Mouse (Mus musculus) B cell, adult 67 days (primary cell): Measurements from ENCODE around the gene Slc9a5. TPM values are rescaled to one million over a fixed set of nuclear protein-coding genes. Genes with fewer than 3 reads are reported as not detected.

Source experiments
- total RNA-seq, 2 experiments: library from RNA; stranded (reverse); gene quantifications; 4 replicates each; pipeline ENCODE4 v1.2.4; 2023

Slc9a5 gene
- total RNA-seq = 1 to 10 TPM in 1 of 2 experiments, under 1 TPM in 1; 0.89 to 1.5 TPM

GRCm38 (mm10) chr8:105348450-105349095 is at the start of gene Slc9a5:
Gene Slc9a5, plus strand, starts transcription at chr8:105348843.

DNA sequence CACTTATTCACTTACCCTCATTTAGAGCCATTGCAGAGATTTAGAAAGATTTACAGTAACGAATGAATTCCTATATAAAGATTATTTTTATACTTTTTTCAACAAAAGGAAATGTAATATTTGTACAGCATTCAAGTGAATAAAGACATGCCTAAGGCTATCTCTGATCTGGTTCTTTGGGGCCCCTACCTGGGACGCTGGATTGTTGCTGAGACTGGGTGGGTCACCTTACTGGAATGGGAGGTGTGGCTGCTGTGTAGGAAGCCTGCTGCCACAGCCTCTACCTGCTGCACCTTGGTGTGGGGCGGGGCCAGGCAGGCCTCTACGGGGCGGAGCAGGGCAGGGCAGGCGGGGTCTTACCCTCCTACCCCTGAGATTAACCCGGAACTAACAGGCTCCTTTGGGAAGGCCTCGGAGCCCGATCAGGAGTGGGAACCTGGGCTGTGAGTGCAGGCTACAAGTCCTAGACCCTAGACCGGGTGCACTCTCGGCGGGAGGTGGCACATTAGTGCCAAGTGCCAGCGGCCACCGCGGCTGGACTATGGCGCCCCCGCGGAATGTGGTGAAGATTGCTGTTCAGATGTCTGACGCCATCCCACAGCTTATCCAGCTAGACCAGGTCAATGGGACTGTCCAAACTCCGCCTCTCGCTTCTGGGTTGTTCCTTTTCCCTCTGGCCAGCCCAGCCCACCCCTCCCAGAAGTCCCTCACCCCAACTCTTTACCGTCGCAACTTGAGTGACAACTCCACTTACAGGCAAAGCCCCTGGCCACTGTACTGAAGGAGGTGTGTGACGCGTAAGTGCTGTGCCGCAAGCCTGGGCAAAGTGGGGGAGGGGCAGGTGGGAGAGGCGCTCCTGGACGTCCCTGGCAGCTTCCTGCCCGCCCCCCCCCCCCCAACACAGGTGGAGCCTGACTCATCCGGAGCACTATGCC is 43.2 kb upstream of the Slc9a5 start, which contains the start of gene Elmo3:
TSS of gene Elmo3 (plus strand) at position 391 of the 935 bp plus-strand sequence.

GRCm38 (mm10) chr8:105326141-105326672 is 22.4 kb upstream of the Slc9a5 start, which contains the start of the genes Lrrc29 and Tmem208:
Gene Lrrc29, minus strand, starts transcription at chr8:105326278.
Gene Tmem208, plus strand, starts transcription at chr8:105326354.

DNA sequence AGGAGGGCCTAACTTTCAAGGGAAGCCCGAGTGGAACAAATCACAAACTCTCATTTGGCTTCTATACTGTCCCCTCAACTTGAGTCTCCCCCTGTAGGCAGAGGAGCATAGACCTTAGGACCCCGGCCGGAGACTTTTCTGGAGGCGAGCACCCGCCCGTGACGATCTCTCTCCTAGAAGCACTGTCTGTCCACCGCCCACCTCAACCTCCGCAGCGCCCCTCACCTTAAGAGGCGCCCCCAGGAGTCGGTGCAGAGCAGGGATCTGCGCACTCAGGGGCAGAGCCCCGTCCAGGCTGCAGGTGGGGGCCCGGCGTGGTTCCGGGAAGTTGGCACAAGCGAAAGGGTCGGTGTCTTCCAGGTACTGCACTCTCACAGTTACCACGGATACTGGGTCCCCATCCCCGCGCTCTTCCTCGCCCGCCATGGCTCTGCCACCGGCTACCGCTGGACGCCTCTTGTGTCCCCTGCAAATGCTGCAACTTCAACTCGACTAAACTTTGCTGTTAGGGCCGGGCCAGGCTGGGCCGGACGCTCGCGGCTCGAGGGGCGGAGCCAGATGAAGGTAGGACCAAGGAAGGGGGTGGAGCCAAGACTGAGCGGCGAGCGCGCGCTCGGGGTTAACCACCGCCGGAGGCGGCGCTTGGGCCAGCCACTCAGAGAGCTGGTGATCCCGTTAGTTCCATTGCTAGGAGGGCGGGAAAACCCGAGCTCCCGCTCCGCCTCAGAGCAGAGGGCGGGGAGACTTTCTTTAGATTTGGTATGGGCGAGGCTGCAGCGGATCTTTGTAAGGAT is 1.0 kb upstream of the Slc9a5 start, which contains the start of gene Fhod1:
TSS of gene Fhod1 (minus strand) at position 526 of the 794 bp plus-strand sequence.

GRCm38 (mm10) chr8:105373032-105373431 is 24.4 kb downstream of the Slc9a5 start, which contains the start of gene Plekhg4:
Gene Plekhg4, plus strand, starts transcription at chr8:105373274.

DNA sequence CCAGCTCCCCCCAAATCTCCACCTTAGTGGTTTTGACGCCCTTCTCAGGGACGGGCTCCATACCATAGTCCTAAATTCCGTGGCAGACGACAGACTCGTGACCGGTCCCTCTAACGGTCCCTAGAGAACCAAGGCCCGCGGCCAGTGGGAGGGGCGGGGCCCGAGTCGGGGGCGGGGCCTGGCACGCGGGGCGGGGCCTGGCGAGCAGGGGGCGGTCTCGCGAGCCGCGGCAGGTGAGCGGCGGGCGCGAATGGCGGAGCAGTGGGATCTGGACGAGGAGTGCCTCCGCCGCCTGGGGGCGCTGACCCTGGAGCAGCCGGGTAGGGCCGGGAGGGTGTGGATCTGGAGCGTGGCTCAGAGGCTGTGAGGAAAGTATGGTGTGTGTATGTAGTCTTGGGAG is 64.7 kb downstream of the Slc9a5 start, which contains the start of the genes Kctd19 and Lrrc36:
TSS of gene Kctd19 (minus strand) at position 112 of the 400 bp plus-strand sequence.
TSS of gene Lrrc36 (plus strand) at position 181 of the 400 bp plus-strand sequence.

Other genes starting within 250 kb of the Slc9a5 start
- gene Ces4a, start 217.0 kb upstream of the Slc9a5 start, total RNA-seq = not detected
- 10 to 100 TPM; 96.5 to 98.2 TPM for gene Cbfb, start 178.2 kb upstream of the Slc9a5 start, total RNA-seq
- 10 to 100 TPM; 20.0 to 24.8 TPM for gene D230025D16Rik, start 123.7 kb upstream of the Slc9a5 start, total RNA-seq
- gene B3gnt9, start 93.7 kb upstream of the Slc9a5 start, total RNA-seq = 1 to 10 TPM; 1.1 to 1.7 TPM
- 10 to 100 TPM; 25.4 to 28.9 TPM for gene Tradd, start 84.2 kb upstream of the Slc9a5 start, total RNA-seq
- 10 to 100 TPM in 1 of 2 experiments, 1 to 10 TPM in 1; 9.8 to 11.9 TPM for gene Fbxl8, start 84.2 kb upstream of the Slc9a5 start, total RNA-seq
- gene Hsf4, start 79.0 kb upstream of the Slc9a5 start, total RNA-seq = under 1 TPM in 1 of 2 experiments, not detected in 1; 0.59 TPM
- gene Nol3, start 72.7 kb upstream of the Slc9a5 start, total RNA-seq = not detected
- 1 to 10 TPM; 5.4 to 5.9 TPM for gene 4931428F04Rik, start 59.0 kb upstream of the Slc9a5 start, total RNA-seq
- 1 to 10 TPM; 1.3 to 2.1 TPM for gene Exoc3l, start 52.7 kb upstream of the Slc9a5 start, total RNA-seq
- 10 to 100 TPM; 96.4 to 98.1 TPM for gene E2f4, start 51.2 kb upstream of the Slc9a5 start, total RNA-seq
- 1 to 10 TPM; 3.6 to 5.5 TPM for gene Elmo3, start 43.2 kb upstream of the Slc9a5 start, total RNA-seq
- 10 to 100 TPM in 1 of 2 experiments, 1 to 10 TPM in 1; 5.4 to 13.3 TPM for gene Lrrc29, start 22.6 kb upstream of the Slc9a5 start, total RNA-seq
- 10 to 100 TPM; 28.9 to 33.3 TPM for gene Tmem208, start 22.5 kb upstream of the Slc9a5 start, total RNA-seq
- 10 to 100 TPM; 39.5 to 39.7 TPM for gene Fhod1, start 890 bp upstream of the Slc9a5 start, total RNA-seq
- not detected for gene Plekhg4, start 24.4 kb downstream of the Slc9a5 start, total RNA-seq
- not detected for gene Kctd19, start 64.7 kb downstream of the Slc9a5 start, total RNA-seq
- gene Lrrc36, start 64.7 kb downstream of the Slc9a5 start, total RNA-seq = not detected
- 1 to 10 TPM in 1 of 2 experiments, under 1 TPM in 1; 0.56 to 1.3 TPM for gene Tppp3, start 122.7 kb downstream of the Slc9a5 start, total RNA-seq
- 1 to 10 TPM; 4.0 to 5.3 TPM for gene Zdhhc1, start 148.1 kb downstream of the Slc9a5 start, total RNA-seq
- not detected for gene Hsd11b2, start 169.9 kb downstream of the Slc9a5 start, total RNA-seq
- 10 to 100 TPM; 82.3 to 98.5 TPM for gene Atp6v0d1, start 217.2 kb downstream of the Slc9a5 start, total RNA-seq